Mouse (Mus musculus) kidney, adult 9 months (tissue): ENCODE results near the gene Iqgap2.

Experiments
- DNase-seq: peaks from one replicate; pipeline ENCODE4 v3.0.0; 2022

The Iqgap2 gene

DNA sequence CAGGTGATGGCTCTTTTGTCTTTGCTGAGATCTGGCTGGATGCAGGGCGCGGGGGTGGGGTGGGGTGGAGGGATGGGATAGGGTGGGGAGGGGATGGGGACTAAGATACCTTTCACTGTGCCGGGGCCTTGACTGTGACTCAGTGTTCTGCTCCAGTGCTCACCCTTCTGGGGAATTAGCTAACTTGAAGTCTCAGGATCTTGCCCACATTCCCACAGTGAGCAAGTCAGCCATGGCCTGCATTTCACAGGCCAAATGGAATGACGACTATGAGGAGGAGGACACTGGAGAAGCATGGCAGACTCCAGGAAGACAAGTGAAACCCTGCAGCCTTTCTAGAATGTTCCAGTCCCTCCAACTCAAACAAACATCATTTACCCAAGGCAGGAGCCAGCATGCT, 280.0 kb downstream of the Iqgap2 start:
- DNase-seq: no peak

DNA sequence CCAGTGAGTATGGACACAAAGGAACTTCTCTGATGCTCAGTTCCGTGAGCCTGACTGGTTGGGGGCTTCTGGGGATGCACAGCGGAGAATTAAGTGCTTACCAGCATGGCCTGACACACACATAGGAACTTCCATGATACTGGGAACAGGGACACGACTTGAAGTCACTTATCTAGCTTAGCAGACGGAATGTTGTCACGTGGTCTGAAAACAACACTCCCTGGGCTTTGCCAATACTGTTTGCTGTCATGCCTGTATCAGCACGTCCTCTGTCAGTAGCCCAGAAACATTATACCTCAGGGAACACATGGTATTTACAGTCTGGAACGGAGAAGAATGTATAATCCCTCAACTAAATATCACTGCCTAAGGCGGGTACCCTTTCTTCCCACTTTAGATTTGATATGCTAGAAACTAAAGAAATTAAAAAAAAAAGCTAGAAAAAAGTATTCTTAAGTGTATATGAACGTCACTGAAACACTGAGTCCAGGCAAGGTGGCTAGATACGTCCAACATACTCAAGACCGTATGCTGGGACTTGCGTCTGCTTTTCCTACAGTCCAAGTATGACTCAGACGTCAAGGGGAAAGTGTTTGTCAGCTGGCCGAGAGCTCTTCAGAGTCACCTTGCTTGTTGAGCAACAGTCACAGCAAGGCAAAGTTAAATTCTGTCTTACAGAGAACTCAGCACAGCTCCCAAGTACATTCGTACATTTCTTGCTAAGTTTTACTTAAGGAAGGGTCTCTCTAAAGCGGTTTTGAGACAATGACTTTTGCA, 280.7 kb downstream of the Iqgap2 start:
- no peak for DNase-seq

DNA sequence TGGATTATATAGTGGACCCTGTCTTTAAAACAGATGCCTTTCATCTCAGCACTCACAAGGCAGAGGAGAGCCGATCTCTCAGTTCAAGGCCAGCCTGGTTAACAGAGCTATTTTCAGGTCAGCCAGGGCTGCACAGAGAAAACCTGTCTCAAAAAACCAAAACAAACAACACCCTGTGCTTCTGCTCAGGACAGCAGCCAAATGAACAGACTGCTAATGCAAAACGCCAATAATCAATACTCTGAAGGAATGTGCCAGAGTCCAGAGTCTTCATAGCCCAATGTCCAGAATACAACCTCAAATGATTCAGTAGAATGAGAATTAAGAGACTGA, 282.7 kb downstream of the Iqgap2 start:
- DNase-seq: no peak

DNA sequence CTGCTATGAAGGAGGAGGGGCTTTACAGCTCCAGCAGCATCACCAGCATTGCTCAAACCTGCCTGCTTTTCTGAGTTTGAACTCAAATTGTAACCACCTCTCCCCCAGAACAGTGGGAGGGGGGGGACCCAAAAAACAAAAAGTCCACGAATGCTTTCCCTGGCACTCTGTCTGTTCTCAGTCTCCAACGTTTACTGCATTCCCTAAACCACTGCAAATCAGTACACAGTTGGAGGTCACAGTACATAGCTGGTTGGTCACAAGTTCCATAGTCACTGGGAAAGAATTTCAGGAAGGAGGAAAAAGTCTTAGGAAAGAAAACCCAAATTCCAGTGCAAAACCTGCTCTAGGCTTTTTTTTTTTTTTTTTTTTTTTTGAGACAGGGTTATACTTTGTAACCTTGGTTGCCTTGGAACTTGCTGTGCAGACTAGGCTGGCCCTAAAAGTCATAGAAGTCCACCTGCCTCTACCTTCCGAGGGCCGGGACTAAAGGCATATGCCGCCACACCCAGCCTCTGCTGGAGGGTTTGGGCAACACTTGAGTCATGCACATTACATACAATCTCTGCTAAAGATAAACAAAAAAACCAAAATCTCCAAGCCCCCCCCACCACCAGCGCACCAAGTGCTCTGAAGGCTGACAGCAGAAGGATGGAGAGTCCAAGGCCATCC, 283.2 kb downstream of the Iqgap2 start:
- DNase-seq: no peak

DNA sequence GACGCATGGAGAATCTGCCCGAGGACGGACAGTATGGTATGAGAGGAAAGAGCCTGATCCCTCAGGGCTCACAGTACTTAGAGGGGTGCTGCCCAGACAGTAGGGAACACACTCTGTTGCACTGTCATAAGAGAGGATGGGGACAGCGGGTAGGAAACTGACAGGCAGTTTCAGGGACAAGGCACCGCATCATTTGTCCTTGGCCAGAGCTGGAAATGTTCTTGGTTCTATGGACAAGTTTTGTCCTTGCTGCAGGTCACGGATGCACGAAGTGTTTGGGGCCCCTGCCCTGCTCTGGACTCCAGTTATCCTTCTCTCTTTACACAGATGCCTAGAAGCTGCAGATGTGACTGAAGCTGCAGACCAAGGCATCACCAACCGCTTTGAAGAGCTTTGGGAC, 284.7 kb downstream of the Iqgap2 start:
- no peak for DNase-seq

DNA sequence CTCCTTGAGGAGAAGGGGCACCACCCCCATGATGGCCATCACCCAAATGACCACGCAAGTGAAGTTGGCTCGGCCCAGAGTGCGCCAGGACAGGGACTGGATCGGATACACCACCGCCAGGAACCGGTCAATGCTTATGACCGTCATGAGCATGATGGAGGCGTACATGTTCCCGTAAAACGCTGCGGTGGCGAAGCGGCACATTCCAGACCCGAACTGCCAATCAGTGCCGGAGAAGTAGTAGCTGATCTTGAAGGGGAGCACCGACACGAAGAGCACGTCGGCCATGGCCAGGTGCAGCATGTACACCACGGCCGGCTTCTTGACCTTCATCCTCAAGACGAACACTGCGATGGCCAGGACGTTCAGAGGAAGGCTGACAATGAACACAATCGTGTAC, 287.4 kb downstream of the Iqgap2 start:
- DNase-seq: no peak

DNA sequence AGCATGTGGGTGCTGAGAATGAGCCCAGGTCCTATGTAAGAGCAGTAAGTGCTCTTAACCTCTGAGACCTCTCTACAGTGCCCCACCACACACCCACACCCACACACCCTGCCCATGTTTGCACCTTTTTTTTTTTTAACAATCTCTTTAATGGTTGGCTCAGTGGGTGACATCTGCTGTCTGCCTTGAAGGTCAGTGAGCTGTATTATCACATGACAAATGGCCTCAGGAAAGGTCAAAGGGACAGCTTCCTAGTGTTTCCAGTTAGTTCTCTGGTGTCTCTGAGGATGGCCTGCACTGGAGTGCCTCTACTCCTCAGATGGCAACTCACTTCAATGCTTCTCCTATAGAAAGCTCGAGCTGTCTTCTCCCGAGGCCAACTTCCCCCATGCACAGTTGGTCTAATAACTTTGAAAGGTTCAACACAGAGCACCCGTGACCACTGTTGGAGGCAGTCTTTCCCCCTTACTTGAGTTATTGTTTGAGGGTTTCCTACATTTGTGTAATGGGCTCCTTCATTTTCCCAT, 291.8 kb downstream of the Iqgap2 start:
- no peak for DNase-seq

DNA sequence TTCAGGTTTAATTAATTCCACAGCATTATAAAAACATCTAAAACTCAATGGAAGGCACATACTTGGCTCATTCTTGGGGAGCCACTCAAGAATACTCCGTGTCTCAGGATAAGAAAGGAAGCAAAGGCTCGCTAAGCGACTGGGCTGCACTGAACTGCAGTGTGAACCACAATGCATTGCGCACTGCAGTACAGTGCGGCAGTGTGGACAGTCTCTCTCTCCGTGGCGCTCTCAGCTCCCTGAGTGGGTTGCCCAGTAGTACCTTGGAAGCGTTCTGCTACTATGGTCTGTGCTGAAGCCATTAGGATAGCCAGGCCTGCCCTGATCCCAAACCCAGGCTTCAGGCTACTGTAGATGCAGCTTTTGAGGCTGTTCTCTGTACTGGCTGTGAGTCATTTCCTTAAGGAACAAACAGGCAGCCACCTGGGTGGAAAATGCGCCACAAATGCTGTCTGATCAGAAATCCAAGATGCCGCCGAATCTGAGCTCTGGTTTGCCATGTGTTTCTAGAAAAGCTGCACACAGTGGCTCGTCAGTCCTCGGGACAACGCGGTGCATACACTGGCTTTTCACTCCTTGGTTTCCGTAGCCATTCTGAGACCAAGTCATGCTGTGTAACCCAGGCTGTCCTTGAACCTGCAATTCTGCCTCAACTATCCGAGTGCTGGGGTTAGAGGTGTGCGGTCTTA, 293.3 kb downstream of the Iqgap2 start:
- DNase-seq: no peak

DNA sequence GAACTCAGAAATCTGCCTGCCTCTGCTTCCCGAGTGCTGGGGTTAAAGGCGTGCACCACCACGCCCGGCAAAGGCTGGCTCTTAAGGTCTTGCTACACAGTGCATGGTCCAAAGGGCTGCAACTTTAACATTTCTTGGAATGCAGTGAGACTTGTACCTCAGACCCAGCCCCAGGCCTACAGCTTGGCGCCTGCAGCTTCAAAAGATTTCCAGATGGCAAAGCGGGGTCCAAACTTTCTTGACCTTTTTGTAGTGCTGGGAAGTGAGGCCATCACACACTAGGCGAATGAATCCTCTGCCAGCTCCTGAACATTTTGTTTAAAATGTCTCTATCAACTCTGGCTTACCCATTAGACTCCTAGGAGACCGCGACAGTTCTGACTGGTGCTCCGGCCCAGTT, 294.1 kb downstream of the Iqgap2 start:
- no peak for DNase-seq

DNA sequence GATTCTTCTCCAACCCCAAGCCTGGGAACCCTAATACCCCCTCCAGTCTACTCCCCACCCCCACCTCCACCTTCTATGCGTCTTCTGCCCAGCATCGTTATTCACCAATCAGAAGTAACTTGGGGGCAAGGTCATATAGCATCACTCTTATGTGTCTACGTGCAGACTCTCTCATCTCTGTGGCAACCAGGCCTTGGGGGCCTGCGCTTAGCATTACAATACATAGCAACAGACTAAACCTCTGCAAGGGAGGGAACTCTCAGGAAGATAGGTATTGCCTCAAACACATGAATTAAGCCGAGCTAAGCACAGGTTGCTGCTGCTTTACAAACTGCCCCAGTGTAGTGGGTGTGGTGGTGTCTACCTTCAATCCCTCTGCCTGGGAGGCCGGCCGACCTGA, 295.0 kb downstream of the Iqgap2 start:
- no peak for DNase-seq

DNA sequence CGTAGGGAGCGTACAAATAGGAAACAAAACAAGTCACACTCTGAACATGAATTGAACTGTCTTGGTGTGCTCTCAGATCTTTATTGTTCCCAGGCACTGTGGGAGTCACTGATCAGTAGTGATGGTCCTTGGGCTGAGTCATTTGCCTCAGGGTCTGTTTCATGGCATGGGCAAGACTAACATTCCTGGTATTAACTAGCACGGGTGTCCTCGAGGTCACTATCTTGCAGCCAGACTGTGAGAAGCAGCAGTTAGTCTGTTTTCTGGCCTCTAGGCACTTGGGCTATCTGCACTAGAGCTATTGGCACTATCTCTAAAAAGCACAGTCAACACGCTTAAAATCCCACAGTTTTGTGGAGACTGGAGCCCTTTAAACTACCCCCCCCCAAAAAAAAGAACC, 295.8 kb downstream of the Iqgap2 start:
- no peak for DNase-seq

DNA sequence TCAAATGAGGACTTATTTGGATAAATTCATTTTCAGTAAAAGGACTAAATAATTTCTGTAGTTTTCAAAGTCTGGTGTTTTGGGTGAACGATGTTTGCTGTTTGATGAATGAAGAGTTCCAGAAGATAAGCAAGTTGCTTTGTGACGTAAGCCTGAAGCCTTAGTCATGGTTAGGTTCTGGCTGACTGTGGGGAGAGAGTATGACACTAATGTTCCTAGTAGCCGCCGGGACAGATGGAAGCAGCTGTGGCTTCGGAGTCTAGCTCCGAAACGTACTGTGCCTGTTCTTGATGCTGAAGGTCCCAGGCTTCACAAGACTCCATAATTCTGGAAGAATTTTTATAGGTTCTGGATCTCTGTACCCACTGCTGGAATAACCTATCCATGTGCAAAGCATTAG, 296.3 kb downstream of the Iqgap2 start:
- DNase-seq: no peak

DNA sequence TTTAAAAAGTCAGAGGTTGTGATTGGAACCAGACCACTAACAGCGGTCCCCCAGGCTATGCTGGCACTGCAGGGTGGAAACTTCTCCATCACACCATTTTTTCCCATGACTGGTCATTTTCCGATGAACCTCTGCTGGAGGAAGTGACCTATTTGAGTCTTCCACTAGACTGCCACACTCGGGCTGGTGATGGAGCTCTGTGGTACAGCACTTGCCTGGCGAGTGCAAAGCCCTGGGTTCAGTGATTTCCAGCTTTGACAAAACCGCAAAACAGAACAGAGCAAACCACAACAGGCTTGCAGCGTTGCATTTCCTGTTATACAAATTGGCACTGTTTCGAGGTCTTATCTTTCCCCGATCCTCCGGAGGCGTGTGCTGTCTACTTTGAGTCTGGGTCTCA, 298.9 kb downstream of the Iqgap2 start:
- DNase-seq: no peak

DNA sequence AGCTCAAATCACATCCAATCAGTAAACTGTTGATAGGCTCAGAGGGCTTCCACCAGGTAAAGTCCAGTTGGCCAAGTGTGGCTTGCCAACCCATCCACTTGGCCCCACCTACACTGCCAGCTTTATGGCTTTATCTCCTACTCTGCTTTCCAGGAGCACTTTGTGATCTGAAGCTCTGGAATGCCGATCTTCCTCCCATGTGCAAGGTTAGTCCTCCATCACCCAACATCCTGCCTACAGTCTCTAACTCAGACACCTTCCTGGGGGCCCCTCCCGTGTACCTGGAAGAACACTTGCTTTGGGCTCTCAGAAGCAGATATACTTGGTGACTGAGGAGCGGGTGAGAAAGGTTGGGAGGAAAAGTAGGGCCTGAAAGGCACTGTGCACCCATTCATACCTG, 300.1 kb downstream of the Iqgap2 start:
- DNase-seq: no peak

DNA sequence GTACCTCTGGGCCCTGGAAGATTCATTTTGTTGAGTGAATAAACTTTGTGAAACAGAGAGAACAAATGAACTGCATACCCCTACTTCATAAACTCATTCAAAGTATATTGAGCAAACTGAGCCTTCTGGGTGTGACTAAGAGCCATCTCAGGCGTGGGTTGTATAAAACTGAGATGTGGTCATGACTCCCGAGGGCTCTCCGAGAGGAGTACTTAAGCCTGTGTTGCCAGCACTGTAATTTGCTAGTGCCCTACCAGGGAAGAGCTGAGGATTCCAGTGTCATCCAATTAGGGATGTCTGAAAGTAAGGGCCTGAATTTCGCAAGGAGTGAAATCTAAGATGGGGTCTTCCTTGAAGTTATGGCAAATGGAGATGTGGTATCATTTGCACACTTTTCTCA, 304.1 kb downstream of the Iqgap2 start:
- no peak for DNase-seq

DNA sequence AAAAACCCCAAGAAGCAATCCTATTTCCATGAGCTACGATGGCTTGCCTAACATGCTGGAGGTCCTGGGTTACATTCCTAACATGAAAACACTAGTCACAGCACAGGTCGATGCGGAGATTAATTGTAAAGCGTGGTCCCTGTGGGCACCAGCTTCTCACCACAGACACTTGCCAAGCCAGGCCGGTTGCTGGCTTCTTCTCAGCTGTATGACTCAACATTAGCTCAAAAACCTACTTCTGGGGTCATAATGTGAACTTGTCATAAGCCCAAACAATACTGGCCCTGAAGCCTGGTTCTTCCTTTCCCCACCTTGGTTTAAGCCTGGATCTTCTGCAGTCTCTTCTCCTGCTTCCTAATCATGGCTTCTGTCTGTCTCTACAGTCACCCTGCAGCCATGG, 306.8 kb downstream of the Iqgap2 start:
- no peak for DNase-seq

DNA sequence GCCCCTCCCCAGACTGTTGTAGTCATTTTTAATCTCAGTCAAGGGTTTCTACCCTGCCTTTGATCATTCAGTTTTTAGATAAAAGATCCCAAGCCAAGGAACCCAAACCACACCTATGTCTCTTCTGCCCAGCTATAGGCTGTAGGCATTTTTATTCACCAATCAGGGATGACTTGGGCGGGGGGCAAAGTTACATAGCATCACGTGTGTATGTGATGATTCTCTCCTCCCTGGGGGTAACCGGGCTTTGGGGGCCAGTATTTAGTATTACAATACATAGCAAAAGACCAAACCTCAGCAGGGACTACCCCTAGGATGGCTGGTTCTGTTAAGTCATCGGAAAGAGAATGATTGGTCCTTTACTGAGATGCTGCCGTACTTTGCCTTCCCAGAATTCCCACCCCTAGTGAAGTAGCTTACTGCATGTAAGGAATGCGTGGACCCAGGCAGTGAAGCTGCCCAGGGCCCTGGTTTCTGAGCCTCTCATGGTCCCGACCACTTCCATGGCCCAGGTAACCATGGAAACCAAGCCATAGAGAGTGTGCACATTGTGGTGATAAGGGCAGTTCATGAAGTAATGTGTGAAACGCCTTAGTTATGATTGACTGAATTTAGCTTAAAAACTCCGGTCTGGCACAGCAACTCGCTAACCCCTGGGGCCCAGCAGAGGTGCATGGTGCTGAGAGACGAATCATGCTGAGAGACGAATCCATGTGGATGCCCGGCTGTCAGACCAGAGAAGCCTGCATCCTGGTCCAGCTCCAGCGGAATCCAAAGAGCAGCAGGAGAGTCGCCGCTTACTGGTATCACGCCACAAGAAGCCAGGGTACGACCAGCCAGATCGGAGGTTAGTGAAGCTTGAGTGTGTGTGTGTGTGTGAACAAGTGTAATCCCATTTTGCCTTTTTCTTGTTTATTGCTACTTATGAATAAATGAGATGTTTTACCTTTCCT, 308.2 kb downstream of the Iqgap2 start:
- DNase-seq: no peak

DNA sequence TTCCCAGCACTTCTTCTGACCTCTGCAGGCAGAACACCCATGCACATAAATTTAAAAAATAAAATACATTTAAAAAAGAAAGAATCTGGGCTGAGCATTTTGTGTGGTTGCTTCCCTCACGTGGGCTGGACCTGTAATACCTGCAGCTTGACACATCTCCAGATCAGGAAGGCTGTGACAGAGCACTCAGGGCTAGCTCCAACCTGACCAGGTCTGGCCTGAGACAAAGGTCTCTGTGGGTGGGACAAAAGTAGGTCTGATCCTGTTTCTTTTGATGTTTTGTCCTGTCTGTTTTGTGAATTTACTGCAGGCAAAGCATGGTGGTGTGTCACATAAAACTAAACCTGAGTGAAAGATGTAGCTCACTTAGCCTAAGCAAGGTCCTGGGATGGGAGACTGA, 309.9 kb downstream of the Iqgap2 start:
- DNase-seq: no peak

DNA sequence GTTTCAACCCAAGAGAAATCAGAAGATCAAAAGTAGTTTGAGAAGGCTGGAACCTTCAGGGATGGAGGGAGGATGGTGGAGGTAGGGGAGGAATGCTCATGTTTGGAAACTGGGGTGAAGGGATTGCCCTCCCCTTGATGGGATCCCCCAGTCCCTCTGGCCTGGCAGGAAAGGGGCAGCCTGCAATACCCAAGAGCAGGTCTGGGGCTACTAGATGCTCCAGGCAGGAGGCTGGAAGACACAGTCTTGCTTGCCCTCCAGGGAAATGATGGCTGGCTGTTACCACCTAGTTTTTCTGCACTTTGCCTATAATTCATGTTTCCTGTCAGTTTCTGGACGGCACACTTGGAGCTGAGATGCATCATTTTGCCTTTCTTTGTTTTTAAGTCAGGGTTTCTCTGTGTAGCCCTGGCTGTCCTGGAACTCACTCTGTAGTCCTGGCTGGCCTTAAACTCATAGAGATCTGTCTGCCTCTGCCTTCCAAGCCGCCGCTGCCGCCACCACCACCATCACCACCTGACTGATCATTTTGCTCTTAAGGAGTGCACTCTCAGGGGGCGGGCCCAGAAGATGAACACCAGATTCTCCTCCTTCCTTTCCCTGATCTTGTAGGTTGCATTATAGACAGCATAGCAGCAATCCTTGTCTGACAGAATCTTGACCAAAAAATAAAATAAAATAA, 313.6 kb downstream of the Iqgap2 start:
- DNase-seq: no peak
